Mouse (Mus musculus) bone marrow macrophage, adult 2 months (primary cell): ENCODE measurements around the gene Trit1.

Experiments used
- CTCF ChIP-seq: IDR thresholded peaks from 2 replicates; pipeline ENCODE4 v1.5.1; 2012; ENCODE audit warnings: low read depth, mild to moderate bottlenecking, low read length, moderate library complexity
- POLR2A ChIP-seq: IDR thresholded peaks from 2 replicates; pipeline ENCODE4 v1.6.1; 2012; ENCODE audit warnings: mild to moderate bottlenecking, low read depth, low read length, borderline replicate concordance

GRCm38 (mm10) chr4:122985110-122985509, 31.3 kb upstream of the Trit1 start:
- TF ChIP-seq POLR2A (no peak), CTCF (peak; percentile 46; the same call in 1 of the 2 replicates)
